Mouse (Mus musculus) urinary bladder, adult 18-20 months (tissue): ENCODE data around the gene Calm5.
"Not testable (repeated sequence)": the region's sequence is repeated elsewhere in the genome, so short reads cannot be mapped to it uniquely, and the experiment has no call there.

Experiments used
- DNase-seq, 2 experiments: peaks; one replicate each; pipeline ENCODE4 v3.0.0; 2022; ENCODE audit warnings: low spot score in 2 of 2, mixed read lengths in 2 of 2

Calm5 gene

GRCm38 (mm10) chr13:3865648-3866354 lies 11.8 kb downstream of the Calm5 start:
- DNase-seq = no peak

GRCm38 (mm10) chr13:3866355-3867052 lies 12.5 kb downstream of the Calm5 start:
- no peak for DNase-seq

- DNase-seq = no peak
Observed at GRCm38 (mm10) chr13:3867158-3867557, 13.2 kb downstream of the Calm5 start.

DNA sequence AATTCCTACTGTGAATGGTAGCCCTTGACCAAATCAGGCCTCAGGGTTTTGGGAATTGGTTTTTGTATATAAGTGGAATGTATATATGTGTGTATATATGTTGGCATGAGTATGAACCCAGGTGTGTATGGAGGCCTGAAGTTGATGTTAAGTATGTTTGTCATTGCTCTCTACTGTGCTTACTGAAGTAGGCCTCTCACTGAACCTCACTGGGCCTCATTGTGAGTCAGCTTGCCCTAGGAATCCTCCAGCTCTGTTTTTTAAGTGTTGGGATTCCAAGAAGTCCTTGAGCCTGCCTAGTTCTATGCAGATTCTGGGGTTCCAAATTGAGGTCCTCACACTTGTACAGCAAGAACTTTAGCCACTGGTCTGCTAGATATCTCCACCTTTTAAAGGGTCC lies 15.9 kb downstream of the Calm5 start:
- DNase-seq = no peak

GRCm38 (mm10) chr13:3872832-3873231 lies 18.9 kb downstream of the Calm5 start:
- DNase-seq = no peak

GRCm38 (mm10) chr13:3876448-3876847 lies 22.5 kb downstream of the Calm5 start:
- DNase-seq = no peak

DNA sequence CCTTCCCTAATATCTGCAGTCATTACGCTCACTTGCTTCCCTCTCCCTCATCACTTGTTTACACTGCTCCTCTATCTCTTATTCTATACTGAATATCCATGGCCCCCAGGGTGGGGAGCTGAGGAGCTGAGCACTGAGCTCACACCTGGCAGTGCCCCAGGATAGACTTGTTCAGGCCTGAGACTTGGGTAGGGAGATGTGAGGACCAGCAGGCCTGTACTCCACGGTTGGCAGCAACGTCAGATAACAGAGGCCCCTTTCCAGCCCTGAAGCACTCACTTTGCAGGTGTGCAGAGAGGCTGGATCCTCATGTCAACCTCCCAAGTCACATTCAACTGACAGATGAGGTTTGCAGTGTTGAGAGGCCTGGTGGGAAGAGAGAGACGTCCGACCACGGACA lies 23.2 kb downstream of the Calm5 start:
- DNase-seq = peak in 1 of 2 experiments; percentile 34

- no peak for DNase-seq
Observed at GRCm38 (mm10) chr13:3877679-3878220, 23.8 kb downstream of the Calm5 start.

- no peak for DNase-seq
Observed at GRCm38 (mm10) chr13:3886663-3887062, 32.7 kb downstream of the Calm5 start.

- no peak for DNase-seq
Observed at GRCm38 (mm10) chr13:3889111-3889510, 35.1 kb downstream of the Calm5 start.

DNA sequence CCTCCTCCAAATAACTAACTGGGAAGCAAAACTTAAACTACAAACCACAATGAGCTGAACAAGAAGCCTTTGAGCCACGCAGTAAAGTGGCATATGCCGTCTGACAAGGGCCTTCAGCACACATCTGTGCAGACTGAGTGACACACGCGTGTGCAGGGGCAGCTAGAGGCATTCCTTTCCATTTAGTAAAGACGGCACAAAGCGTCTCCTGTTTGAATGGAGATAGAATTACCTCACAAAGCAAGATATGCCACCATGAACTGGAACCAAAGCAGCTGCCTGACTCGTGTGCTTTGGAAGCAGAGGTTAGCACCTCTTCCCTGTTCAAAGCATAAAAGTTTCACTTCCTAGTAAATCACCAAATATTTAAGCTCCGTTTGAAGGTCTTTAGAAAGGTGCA lies 36.1 kb downstream of the Calm5 start:
- no peak for DNase-seq

DNA sequence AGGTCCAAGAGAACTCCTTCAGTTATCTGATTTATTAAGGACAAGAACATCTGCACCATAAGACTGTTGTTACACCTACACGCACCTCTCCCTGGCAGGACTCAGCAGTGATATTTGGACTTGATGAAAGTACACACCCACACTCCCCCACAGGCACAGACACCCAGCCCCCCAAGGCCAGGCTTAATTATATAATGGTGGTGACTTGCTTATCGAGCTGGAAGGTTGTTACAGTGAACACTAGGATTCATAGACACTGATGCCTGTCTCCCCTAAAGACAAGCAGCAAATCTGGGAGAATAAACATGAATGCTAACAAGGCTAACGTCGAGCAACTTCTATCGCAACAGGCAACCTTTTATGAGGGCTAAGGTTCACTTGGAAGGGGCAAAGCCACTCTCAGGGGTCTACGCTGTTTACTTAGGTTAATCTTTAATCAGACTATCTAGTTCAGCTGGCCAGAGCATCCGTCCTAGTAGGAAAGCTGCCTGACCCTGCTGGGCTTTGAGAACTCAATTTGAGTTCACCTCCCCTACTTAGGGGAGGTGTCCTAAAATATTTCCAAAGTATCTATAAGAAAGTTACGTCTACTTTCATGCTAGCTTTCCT lies 37.6 kb downstream of the Calm5 start:
- DNase-seq = no peak

DNA sequence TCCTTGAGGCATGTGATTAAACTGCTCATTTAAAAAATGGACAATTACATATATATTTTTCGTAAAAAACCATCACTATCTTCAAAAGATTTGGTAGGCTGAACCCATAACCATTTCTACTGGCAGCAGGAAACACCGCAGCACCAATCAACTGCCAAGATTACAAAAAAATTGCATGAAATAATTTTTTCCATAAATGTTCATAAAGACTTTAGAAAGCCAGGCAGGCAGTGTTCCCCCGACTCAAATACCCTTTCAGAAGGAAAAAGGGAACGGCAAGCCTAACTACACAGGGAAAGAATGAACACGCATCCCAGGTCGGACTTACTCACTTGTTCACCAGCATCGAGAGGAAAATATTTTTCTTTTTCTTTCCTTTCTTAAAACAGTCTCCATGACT lies 38.6 kb downstream of the Calm5 start:
- no peak for DNase-seq

- DNase-seq = peak; percentile 90 to 96
Observed at GRCm38 (mm10) chr13:3893126-3893734, 39.3 kb downstream of the Calm5 start.

GRCm38 (mm10) chr13:3894549-3894948 lies 40.6 kb downstream of the Calm5 start:
- no peak for DNase-seq

DNA sequence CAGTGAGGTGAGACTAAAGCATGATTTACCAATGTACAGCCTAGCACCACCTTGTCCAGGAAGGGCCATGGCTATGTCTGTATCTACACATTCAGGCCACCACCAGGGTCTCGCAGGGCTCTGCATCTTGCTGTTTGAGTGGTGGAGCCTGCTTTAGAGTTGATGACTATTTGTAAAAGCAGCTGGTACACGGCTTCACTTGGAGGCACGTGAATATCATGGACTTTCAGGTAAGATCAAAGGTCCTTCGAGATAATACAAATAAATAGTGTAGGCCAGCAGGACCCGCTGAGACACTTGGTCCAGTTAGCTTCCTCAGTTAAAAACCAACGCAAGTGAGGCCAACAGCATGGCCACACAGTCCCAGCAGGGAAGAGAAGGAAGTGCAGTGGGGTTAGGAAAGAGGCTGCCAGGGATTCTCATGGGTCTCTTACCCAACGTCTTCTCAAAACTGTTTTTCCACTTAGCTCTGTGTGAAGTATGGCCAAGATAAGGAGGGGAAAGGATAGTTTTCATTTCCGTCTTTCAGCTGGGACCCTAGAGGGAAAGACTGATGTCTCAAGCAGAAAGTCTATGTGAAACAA lies 41.5 kb downstream of the Calm5 start:
- DNase-seq = no peak

DNA sequence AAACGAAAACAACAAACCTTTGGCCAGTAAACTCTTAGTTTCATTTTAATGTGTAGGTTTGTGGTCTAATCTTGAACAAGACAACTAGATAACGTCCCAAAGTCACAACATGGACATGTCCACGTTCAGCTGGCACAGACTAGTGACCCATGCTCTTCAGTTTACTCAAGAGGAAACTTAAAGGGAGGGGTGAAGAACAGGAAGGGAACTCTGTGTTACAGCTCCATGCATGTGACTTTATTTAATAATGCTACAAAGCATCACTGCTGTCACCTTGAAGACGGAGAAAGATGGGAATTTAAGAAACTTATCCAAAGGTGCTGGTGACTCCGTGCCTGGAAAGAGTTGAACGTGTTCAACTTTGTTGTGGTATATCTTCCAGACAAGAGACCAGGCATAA lies 42.1 kb downstream of the Calm5 start:
- DNase-seq = no peak

GRCm38 (mm10) chr13:3896913-3897312 lies 42.9 kb downstream of the Calm5 start:
- DNase-seq = no peak

- not testable (repeated sequence) for DNase-seq
Observed at GRCm38 (mm10) chr13:3898202-3898601, 44.2 kb downstream of the Calm5 start.

GRCm38 (mm10) chr13:3899301-3899700 lies 45.3 kb downstream of the Calm5 start:
- DNase-seq = no peak
